Mouse (Mus musculus) gastrocnemius, postnatal 36 days (tissue): ENCODE results near the gene Stat5b. TPM values are rescaled to one million over a fixed set of nuclear protein-coding genes. Genes with fewer than 3 reads are reported as not detected.

Experiments used
- DNase-seq, 2 experiments: peaks; one replicate each; pipeline ENCODE4 v3.0.0; 2022
- intact Hi-C: fragments of 180-260 bp; cut with DNase I; formaldehyde crosslinking; loops from one replicate; pipeline ENCODE4 v1.15.1; 2025
- total RNA-seq, 2 experiments: library from RNA; stranded (reverse); gene quantifications; 2 replicates each; pipeline ENCODE4 v1.2.3; 2021

Stat5b gene
- total RNA-seq, 2 experiments from 2014 or later = 103 to 135 TPM

DNA sequence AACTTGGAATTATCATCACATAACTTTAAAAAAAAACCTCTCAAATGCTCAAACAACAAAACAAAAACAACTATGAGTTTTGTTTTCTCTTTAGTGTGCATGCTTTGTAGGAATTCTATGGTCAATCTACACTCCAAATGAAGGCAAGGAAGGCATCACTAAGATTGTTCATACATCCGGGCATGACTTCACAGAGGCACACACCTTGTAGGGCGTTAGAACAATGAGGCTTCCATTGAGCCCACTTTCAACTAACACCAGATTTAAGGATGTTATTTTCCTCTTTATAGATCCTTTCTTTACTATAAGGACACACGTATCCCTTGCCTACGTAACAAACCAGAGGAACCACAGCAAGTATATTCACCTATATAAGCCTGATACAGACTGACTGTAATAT is 3.0 kb downstream of the Stat5b start:
- DNase-seq = no peak
- intact Hi-C loops = no loop called here

DNA sequence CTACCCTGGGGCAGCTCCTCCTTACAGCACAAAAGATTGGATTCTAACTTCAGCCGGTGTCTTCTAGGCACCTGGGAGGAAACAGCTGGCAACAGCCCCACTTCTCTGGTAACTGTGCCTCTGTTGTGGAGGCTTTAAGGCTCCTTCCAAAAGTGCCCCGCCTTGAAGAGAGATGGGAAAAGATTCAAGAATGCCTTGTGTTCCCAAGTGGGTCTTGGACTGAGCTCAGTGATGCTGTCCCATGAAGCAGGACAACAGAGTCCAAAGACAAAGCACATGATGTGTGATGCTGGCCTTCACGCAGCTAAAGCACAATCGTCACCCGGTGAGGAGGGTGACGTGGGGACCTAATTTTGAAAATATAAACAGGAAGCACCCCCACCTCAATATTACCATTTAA is 4.7 kb downstream of the Stat5b start:
- intact Hi-C loops = no loop called here
- peak in 1 of 2 experiments; percentile 20 for DNase-seq

DNA sequence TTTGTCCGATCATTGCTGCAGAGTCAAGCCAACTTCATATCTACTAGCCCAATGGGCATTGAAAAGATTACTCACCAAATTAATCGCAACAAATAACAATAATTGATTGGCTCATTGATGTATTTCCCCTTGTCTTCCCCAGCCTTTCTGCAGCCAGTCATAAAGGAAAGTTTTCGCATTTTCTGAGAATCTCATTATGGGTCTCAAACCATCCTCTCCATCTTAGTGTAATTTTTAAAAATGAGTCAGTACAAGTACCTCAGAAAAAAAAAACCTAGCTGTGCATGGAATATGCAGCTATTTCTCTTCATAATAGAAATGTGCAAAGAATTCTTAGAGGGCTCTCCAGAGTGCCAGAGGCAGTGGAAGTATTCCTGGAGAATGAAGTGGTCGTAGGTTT is 6.4 kb downstream of the Stat5b start:
- no peak for DNase-seq
- intact Hi-C loops = no loop called here

GRCm38 (mm10) chr11:100843070-100843669 is 7.4 kb downstream of the Stat5b start:
- intact Hi-C loops = no loop called here
- DNase-seq = no peak

- intact Hi-C loops = no loop called here
- DNase-seq = no peak
These were observed 8.5 kb downstream of the Stat5b start for GRCm38 (mm10) chr11:100842025-100842424.

GRCm38 (mm10) chr11:100840866-100841265 is 9.7 kb downstream of the Stat5b start:
- no peak for DNase-seq
- intact Hi-C loops = no loop called here

DNA sequence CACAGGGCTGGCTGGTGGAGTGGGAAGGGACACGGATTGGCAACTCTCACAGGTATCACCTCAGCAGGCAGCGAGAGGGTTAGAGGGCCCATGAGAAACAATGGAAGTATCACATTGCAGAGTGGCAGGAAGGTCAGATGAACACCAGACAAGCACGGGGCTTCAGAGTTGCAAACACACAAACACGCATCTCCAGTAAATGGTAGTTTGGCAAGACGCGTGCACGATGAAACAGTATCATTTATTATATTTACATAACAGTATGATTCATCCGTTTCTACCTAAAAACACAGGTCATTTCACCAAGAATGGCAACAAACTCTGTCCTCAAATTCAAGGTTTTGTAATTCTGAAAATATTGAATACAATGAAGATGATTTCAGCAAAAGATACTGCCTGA is 11.0 kb downstream of the Stat5b start:
- intact Hi-C loops = no loop called here
- no peak for DNase-seq

DNA sequence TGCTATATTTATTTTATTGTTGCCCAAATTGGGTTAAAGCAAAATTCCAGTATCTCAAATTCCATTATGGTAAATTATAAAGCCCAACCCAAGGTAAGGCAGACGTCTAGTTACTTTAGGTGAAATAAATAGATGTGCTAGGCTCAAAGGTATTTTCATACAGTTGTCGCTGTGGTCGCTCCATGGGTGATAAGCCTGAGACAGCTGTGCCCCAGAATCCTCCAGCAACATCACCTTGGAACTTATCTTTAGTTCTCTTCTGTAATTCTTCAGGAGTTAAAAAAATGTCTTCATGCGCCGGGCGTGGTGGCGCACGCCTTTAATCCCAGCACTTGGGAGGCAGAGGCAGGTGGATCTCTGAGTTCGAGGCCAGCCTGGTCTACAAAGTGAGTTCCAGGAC is 11.6 kb downstream of the Stat5b start:
- intact Hi-C loops = no loop called here
- DNase-seq = no peak

- no peak for DNase-seq
- intact Hi-C loops = no loop called here
These were observed 13.4 kb downstream of the Stat5b start for GRCm38 (mm10) chr11:100836923-100837702.

GRCm38 (mm10) chr11:100833466-100833865 is 17.1 kb downstream of the Stat5b start:
- no peak for DNase-seq
- intact Hi-C loops = loop anchor here (5.0 kb wide), 2 partner anchors 59 to 124 kb away; no protein-coding TSS in a partner anchor

- no peak for DNase-seq
- intact Hi-C loops = loop anchor here (5.0 kb wide), 2 partner anchors 61 to 126 kb away; no protein-coding TSS in a partner anchor
These were observed 19.1 kb downstream of the Stat5b start for GRCm38 (mm10) chr11:100831396-100831795.

DNA sequence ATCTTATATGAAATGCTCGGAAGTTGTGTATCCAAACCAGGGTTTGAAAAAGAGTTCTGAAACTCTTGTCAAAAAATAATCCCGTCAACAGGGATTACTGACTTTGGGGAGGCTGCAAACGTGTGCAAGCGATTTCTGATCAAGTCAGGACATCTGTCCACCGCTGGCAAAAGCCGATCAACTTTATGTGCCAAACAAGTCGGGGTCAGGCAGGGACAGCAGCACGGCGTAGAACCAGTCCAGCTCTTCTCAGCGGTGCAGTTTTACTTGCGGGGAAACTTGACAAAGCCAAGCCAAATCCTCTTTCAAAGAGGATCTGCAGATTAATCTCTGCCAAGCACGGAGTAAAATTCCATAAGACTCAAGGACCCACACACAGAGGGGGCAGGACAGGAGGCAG is 20.8 kb downstream of the Stat5b start:
- intact Hi-C loops = loop anchor here (5.0 kb wide), 2 partner anchors 63 to 128 kb away; no protein-coding TSS in a partner anchor
- DNase-seq = peak in 1 of 2 experiments; percentile 50

DNA sequence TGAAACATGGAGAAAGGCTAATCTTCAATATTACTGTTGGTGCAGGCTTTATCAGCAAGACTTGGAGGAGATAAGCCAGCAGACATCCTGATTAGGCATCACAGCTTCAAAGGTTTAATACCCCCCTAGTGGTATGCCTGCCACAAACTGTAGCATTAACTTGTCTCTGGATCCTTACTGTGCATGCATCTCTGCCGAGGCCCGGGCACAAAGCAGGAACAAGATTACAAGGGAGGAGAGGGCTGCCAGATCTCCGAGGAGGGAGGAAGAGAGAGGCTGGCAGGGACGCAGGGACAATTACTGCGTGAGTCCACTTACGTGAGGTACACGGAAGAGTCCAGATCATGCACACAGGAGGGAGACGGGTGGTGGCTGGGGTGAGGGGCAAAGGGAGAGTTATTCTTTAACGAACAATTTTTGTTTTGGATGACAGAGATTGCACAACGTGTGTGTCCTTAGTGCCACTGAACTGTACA is 21.8 kb downstream of the Stat5b start:
- no peak for DNase-seq
- intact Hi-C loops = no loop called here

GRCm38 (mm10) chr11:100826161-100826866 is 24.2 kb downstream of the Stat5b start:
- intact Hi-C loops = no loop called here
- no peak for DNase-seq

DNA sequence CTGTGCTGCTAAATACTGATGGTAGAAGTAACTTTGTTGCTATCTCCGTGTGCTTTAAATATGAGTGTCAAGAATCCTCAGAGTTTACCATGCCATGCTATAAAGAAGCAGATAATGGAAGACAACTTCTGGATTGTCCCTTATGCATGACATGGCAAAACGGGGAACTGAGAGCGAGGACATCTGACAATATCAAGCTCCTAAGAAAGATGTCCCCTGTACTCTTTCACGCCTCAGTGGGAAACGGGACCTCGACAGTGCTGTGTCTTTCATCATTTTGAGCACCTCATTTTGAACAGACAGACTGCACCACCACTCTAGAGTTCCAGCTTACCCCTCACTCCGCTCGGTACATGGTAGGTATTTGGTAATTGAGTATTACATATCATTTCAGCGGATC is 25.1 kb downstream of the Stat5b start:
- intact Hi-C loops = no loop called here
- DNase-seq = no peak

DNA sequence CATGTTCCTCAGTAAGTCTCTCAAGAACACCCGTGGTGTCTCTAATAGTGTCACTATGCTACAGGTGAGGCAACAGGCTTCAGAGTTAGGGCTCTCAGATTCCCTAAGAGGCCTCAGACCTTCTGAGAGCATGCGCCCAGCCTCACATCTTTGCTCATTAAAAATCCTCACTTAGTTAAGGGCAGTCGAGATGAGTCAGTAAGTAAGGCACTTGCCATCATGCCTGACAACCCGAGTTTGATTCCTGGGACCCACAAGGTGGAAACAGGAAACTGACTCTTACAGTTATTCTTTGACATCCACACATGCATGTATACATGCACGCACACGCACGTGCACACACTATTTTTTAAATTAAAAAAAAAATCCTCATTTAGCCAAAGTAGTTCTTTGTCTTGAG is 26.0 kb downstream of the Stat5b start:
- intact Hi-C loops = loop anchor here (5.0 kb wide), 1 partner anchor 33 kb away; the partner anchor contains the start of gene Stat5a
- no peak for DNase-seq

- intact Hi-C loops = loop anchor here (5.0 kb wide), 1 partner anchor 34 kb away; the partner anchor contains the start of gene Stat5a
- no peak for DNase-seq
These were observed 26.8 kb downstream of the Stat5b start for GRCm38 (mm10) chr11:100823543-100824313.

- DNase-seq = peak in 1 of 2 experiments; percentile 39
- intact Hi-C loops = loop anchor here (5.0 kb wide), 1 partner anchor 35 kb away; the partner anchor contains the start of gene Stat5a
These were observed 28.2 kb downstream of the Stat5b start for GRCm38 (mm10) chr11:100822365-100822764.

DNA sequence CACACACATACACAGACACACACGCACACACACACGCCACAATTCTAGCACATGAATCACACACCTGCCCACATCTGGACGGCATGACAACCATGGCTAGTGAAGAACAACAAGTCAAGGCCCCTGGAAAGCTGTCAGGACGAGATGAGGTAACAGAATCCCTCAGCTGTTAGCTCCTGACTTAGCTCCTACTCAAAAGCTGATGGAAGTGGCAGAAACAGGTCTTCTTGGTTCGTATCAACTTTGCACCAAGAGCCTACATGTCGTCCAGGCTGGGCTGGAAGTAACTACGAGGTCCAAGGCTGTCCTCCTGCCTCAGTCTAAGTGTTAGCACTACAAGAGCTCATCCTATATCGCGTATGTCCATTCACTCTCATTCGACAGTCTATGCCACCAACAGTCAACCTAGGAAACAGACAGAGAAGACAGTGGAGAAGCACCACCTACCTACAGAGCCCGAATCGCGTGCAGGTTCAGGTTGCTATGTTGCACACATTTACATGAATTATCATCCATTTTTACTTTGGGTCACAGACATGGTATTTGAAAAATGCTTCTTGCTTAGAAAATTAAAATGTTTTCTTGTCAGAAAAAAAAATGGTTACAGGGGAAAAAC is 28.8 kb downstream of the Stat5b start:
- intact Hi-C loops = loop anchor here (5.0 kb wide), 1 partner anchor 36 kb away; the partner anchor contains the start of gene Stat5a
- no peak for DNase-seq

DNA sequence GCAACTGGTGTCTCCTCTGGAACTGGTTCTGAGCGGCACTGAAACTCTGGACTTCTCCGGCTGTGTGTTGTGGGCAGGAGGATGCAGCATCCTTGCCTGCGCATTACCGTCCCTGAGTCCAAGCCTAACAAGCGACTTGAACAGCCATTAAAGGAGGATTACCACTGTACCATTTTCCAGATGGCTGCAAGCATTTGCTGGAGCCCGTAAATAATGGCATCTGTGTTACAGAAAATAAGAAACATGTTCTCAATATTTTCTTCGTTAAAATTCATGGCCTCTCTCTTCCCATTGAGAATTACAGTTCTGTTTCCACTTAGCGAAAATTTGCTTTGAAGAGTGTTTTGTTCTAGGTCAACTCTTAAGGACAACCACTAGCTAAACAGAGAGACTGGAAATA is 30.5 kb downstream of the Stat5b start:
- no peak for DNase-seq
- intact Hi-C loops = loop anchor here (5.0 kb wide), 1 partner anchor 37 kb away; the partner anchor contains the start of gene Stat5a
